Mouse (Mus musculus) testis, adult 2 months (tissue): ENCODE results near the gene Cdc42bpa. TPM values are rescaled to one million over a fixed set of nuclear protein-coding genes. Genes with fewer than 3 reads are reported as not detected.
A peak's percentile ranks its signal among the peaks of the same experiment; 100 is the strongest.

Experiments used
- H3K27ac ChIP-seq: fragments of 200-500 bp; 2 replicates; pipeline ENCODE4 v1.5.1; 2012; ENCODE audit warnings: low read depth, low read length; ENCODE audit not compliant: control insufficient read depth, insufficient read depth
- H3K27me3 ChIP-seq: fragments of 200-500 bp; 2 replicates; pipeline ENCODE4 v1.6.1; 2012; ENCODE audit warnings: mild to moderate bottlenecking, low read length, moderate library complexity; ENCODE audit not compliant: control insufficient read depth, insufficient read depth
- H3K36me3 ChIP-seq: fragments of 200-500 bp; 2 replicates; pipeline ENCODE4 v1.6.1; 2012; ENCODE audit warnings: mild to moderate bottlenecking, low read length; ENCODE audit not compliant: control insufficient read depth, insufficient read depth
- H3K4me1 ChIP-seq: fragments of 200-500 bp; 2 replicates; pipeline ENCODE4 v1.6.1; 2012; ENCODE audit warnings: low read length; ENCODE audit not compliant: control insufficient read depth, insufficient read depth
- H3K4me3 ChIP-seq: fragments of 200-500 bp; 2 replicates; pipeline ENCODE4 v1.5.1; 2012; ENCODE audit warnings: low read depth, mild to moderate bottlenecking, low read length, moderate library complexity, mixed read lengths; ENCODE audit not compliant: control insufficient read depth
- CTCF ChIP-seq: fragments of 200-500 bp; IDR thresholded peaks from 2 replicates; pipeline ENCODE4 v1.5.1; 2012; ENCODE audit warnings: low read depth, mild to moderate bottlenecking, inconsistent platforms, low read length, moderate library complexity; ENCODE audit not compliant: control insufficient read depth, insufficient read depth, insufficient replicate concordance
- POLR2A ChIP-seq: fragments of 200-500 bp; IDR thresholded peaks from 2 replicates; pipeline ENCODE4 v1.6.1; 2012; ENCODE audit warnings: low read depth, mild to moderate bottlenecking, inconsistent platforms, low read length, moderate library complexity; ENCODE audit not compliant: control insufficient read depth
- polyA plus RNA-seq: library from polyadenylated mRNA; depleted of rRNA; stranded (reverse); fragments of >200 nt; gene quantifications from 2 replicates; pipeline ENCODE4 v1.2.3, GENCODE M21; 2012; rRNA removed

Cdc42bpa gene
- 8.3 and 9.1 TPM in 2 replicates for polyA plus RNA-seq

GRCm38 (mm10) chr1:179959721-179960542 lies at the start of gene Cdc42bpa:
Gene Cdc42bpa (plus strand): TSS chr1:179960472.
- Histone ChIP-seq H3K27ac (peak within 1 kb of the TSS; percentile 97), H3K4me3 (peak within 1 kb of the TSS; percentile 97), H3K4me1 (peaks cover 7% of the 10 kb centered on the region), H3K36me3 (no peaks in the 10 kb centered on the region), H3K27me3 (no peaks in the 10 kb centered on the region)
- TF ChIP-seq CTCF (no peak), POLR2A (no peak; the same call in 1 of the 2 replicates)

- no peak overlapping the region for H3K27ac ChIP-seq
- TF ChIP-seq POLR2A = no peak
- TF ChIP-seq CTCF = no peak
Observed at GRCm38 (mm10) chr1:179913471-179913870, 46.8 kb upstream of the Cdc42bpa start.

GRCm38 (mm10) chr1:179917036-179917435 lies 43.2 kb upstream of the Cdc42bpa start:
- Histone ChIP-seq H3K4me3 (no peak overlapping the region), H3K27ac (no peak overlapping the region)
- no peak for TF ChIP-seq POLR2A
- TF ChIP-seq CTCF = no peak

More at GRCm38 (mm10) chr1:179913471-179913870, 46.8 kb upstream of the Cdc42bpa start:
- H3K27me3 ChIP-seq = no peaks in the 10 kb centered on the region
- no peak overlapping the region for H3K4me3 ChIP-seq
- no peaks in the 10 kb centered on the region for H3K36me3 ChIP-seq
- H3K4me1 ChIP-seq = no peaks in the 10 kb centered on the region; the same call in 1 of the 2 replicates

GRCm38 (mm10) chr1:179917481-179917880 lies 42.8 kb upstream of the Cdc42bpa start:
- Histone ChIP-seq H3K27ac (no peak overlapping the region), H3K27me3 (no peaks in the 10 kb centered on the region), H3K36me3 (no peaks in the 10 kb centered on the region), H3K4me1 (peaks cover 5% of the 10 kb centered on the region), H3K4me3 (no peak overlapping the region)
- TF ChIP-seq POLR2A = no peak
- TF ChIP-seq CTCF = no peak

More at GRCm38 (mm10) chr1:179917036-179917435, 43.2 kb upstream of the Cdc42bpa start:
- Histone ChIP-seq H3K4me1 (peaks cover 5% of the 10 kb centered on the region), H3K36me3 (no peaks in the 10 kb centered on the region), H3K27me3 (no peaks in the 10 kb centered on the region)

- TF ChIP-seq POLR2A (no peak), CTCF (no peak)
- H3K27ac ChIP-seq = no peak overlapping the region
- H3K4me3 ChIP-seq = no peak overlapping the region
- H3K36me3 ChIP-seq = no peaks in the 10 kb centered on the region
- H3K4me1 ChIP-seq = peaks cover 5% of the 10 kb centered on the region
- H3K27me3 ChIP-seq = no peaks in the 10 kb centered on the region
Observed at GRCm38 (mm10) chr1:179919656-179920436, 40.4 kb upstream of the Cdc42bpa start.

- H3K4me3 ChIP-seq = no peak overlapping the region
- H3K36me3 ChIP-seq = no peaks in the 10 kb centered on the region
- peaks cover 3% of the 10 kb centered on the region for H3K4me1 ChIP-seq
- no peaks in the 10 kb centered on the region for H3K27me3 ChIP-seq
- TF ChIP-seq CTCF (no peak), POLR2A (no peak)
- no peak overlapping the region for H3K27ac ChIP-seq
Observed at GRCm38 (mm10) chr1:179923661-179924405, 36.4 kb upstream of the Cdc42bpa start.
